Mouse (Mus musculus): ENCODE data around the gene Oxct2b. TPM values are rescaled to one million over a fixed set of nuclear protein-coding genes. Genes with fewer than 3 reads are reported as not detected.

Gene Oxct2b
- polyA plus RNA-seq (2017; shearing (Covaris generic)) = not detected

GRCm38 (mm10) chr4:123116011-123116410 is at the start of gene Oxct2b:
Oxct2b (plus strand) TSS chr4:123116266.

GRCm38 (mm10) chr4:123104651-123105450 is 11.2 kb upstream of the Oxct2b start, which contains the start of gene Bmp8b:
Bmp8b (plus strand) TSS chr4:123105165.

GRCm38 (mm10) chr4:123139513-123140154 is 23.6 kb downstream of the Oxct2b start, which contains the start of gene Ppie:
Ppie (minus strand) TSS chr4:123139951.

Other genes starting within 250 kb of the Oxct2b start
- gene Cap1, start 230.2 kb upstream of the Oxct2b start, polyA plus RNA-seq (2017; shearing (Covaris generic)) = 110 TPM
- 4.7 TPM for gene Mfsd2a, start 155.1 kb upstream of the Oxct2b start, polyA plus RNA-seq (2017; shearing (Covaris generic))
- not detected for gene Mycl, start 120.6 kb upstream of the Oxct2b start, polyA plus RNA-seq (2017; shearing (Covaris generic))
- gene Trit1, start 99.7 kb upstream of the Oxct2b start, polyA plus RNA-seq (2017; shearing (Covaris generic)) = 24.1 TPM
- gene Bmp8b, start 11.1 kb upstream of the Oxct2b start, polyA plus RNA-seq (2017; shearing (Covaris generic)) = not detected
- gene Ppie, start 23.7 kb downstream of the Oxct2b start, polyA plus RNA-seq (2017; shearing (Covaris generic)) = 81.5 TPM
- gene Hpcal4, start 67.0 kb downstream of the Oxct2b start, polyA plus RNA-seq (2017; shearing (Covaris generic)) = 0.07 TPM
- gene Nt5c1a, start 85.2 kb downstream of the Oxct2b start, polyA plus RNA-seq (2017; shearing (Covaris generic)) = not detected
- not detected for gene Heyl, start 117.3 kb downstream of the Oxct2b start, polyA plus RNA-seq (2017; shearing (Covaris generic))
- 6.8 TPM for gene Pabpc4, start 146.1 kb downstream of the Oxct2b start, polyA plus RNA-seq (2017; shearing (Covaris generic))
- not detected for gene Oxct2a, start 207.4 kb downstream of the Oxct2b start, polyA plus RNA-seq (2017; shearing (Covaris generic))
- gene Bmp8a, start 227.0 kb downstream of the Oxct2b start, polyA plus RNA-seq (2017; shearing (Covaris generic)) = not detected

All from effector memory CD4-positive, alpha-beta T cell, adult 5 months (primary cell).